Mouse (Mus musculus): ENCODE measurements around the gene H2-Eb2.

The H2-Eb2 gene

GRCm38 (mm10) chr17:34354539-34354938 lies 29.1 kb downstream of the H2-Eb2 start, which contains the start of gene Btnl2:
TSS of gene Btnl2 (plus strand) at chr17:34354822.
- DNase-seq (ENCODE audit: low spot score in 2 of 2): no peak

GRCm38 (mm10) chr17:34354940-34355339 lies 29.5 kb downstream of the H2-Eb2 start:
- DNase-seq (ENCODE audit: low spot score in 2 of 2): peak; percentile 14 to 67

GRCm38 (mm10) chr17:34362954-34363546 lies 37.6 kb downstream of the H2-Eb2 start:
- DNase-seq (ENCODE audit: low spot score in 2 of 2): no peak

GRCm38 (mm10) chr17:34363676-34364310 lies 38.3 kb downstream of the H2-Eb2 start:
- DNase-seq (ENCODE audit: low spot score in 2 of 2): no peak

GRCm38 (mm10) chr17:34365031-34365430 lies 39.6 kb downstream of the H2-Eb2 start:
- no peak for DNase-seq (ENCODE audit: low spot score in 2 of 2)

GRCm38 (mm10) chr17:34370563-34370962 lies 45.1 kb downstream of the H2-Eb2 start:
- DNase-seq (ENCODE audit: low spot score in 2 of 2): no peak

- no peak for DNase-seq (ENCODE audit: low spot score in 2 of 2)
Measured at GRCm38 (mm10) chr17:34373055-34373709, 47.7 kb downstream of the H2-Eb2 start.

- no peak for DNase-seq (ENCODE audit: low spot score in 2 of 2)
Measured at GRCm38 (mm10) chr17:34376847-34377246, 51.4 kb downstream of the H2-Eb2 start, which contains the start of gene Btnl1. TSS of gene Btnl1 (plus strand) at chr17:34377132.

- DNase-seq (ENCODE audit: low spot score in 2 of 2): no peak
Measured at GRCm38 (mm10) chr17:34377450-34378209, 52.2 kb downstream of the H2-Eb2 start.

- peak in 1 of 2 experiments; percentile 34 for DNase-seq (ENCODE audit: low spot score in 2 of 2)
Measured at GRCm38 (mm10) chr17:34378716-34379115, 53.3 kb downstream of the H2-Eb2 start.

- DNase-seq (ENCODE audit: low spot score in 2 of 2): no peak
Measured at GRCm38 (mm10) chr17:34379451-34379850, 54.0 kb downstream of the H2-Eb2 start.

- no peak for DNase-seq (ENCODE audit: low spot score in 2 of 2)
Measured at GRCm38 (mm10) chr17:34381876-34382275, 56.4 kb downstream of the H2-Eb2 start.

- DNase-seq (ENCODE audit: low spot score in 2 of 2): peak; percentile 15 to 63
Measured at GRCm38 (mm10) chr17:34383212-34383611, 57.7 kb downstream of the H2-Eb2 start.

- no peak for DNase-seq (ENCODE audit: low spot score in 2 of 2)
Measured at GRCm38 (mm10) chr17:34384699-34385098, 59.2 kb downstream of the H2-Eb2 start.

GRCm38 (mm10) chr17:34386656-34387055 lies 61.2 kb downstream of the H2-Eb2 start:
- DNase-seq (ENCODE audit: low spot score in 2 of 2): no peak

- DNase-seq (ENCODE audit: low spot score in 2 of 2): peak in 1 of 2 experiments; percentile 49
Measured at GRCm38 (mm10) chr17:34388513-34388912, 63.0 kb downstream of the H2-Eb2 start.

All from natural killer cell, adult 2 months (primary cell).